Mouse (Mus musculus) layer of hippocampus, postnatal 25 days (tissue): ENCODE measurements around the gene Slc16a9. TPM values are rescaled to one million over a fixed set of nuclear protein-coding genes. Genes with fewer than 3 reads are reported as not detected.
A peak's percentile ranks its signal among the peaks of the same experiment; 100 is the strongest.

Experiments used
- DNase-seq, 2 experiments: peaks; one replicate each; pipeline ENCODE4 v3.0.0; 2022; ENCODE audit warnings: mixed read lengths in 2 of 2, low spot score in 1 of 2; ENCODE audit errors: extremely low spot score in 1 of 2
- total RNA-seq, 2 experiments: library from RNA; stranded (reverse); gene quantifications; 2 replicates each; pipeline ENCODE4 v1.2.3; 2021

Gene Slc16a9
- total RNA-seq, 2 experiments from 2014 or later: 2.2 to 2.8 TPM

DNA sequence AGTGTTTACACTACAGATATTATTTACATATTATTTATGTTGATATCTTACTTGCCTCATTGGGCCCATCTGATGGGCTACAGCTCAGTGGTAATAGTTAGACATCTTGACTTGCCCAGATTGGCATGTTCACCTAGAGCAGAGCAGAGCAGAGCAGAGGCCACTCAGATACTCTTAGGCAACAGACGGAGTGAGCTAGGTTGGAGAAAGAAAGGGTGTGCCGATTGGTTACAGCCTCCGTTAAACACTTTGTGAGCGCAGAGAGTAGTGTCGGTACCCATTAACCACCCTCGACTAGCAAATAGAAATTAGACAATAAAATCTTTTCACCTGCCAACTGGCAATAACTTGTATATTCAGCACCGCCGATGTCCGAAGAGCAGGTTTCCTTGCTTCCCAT is 1.2 kb downstream of the Slc16a9 start:
- no peak for DNase-seq

DNA sequence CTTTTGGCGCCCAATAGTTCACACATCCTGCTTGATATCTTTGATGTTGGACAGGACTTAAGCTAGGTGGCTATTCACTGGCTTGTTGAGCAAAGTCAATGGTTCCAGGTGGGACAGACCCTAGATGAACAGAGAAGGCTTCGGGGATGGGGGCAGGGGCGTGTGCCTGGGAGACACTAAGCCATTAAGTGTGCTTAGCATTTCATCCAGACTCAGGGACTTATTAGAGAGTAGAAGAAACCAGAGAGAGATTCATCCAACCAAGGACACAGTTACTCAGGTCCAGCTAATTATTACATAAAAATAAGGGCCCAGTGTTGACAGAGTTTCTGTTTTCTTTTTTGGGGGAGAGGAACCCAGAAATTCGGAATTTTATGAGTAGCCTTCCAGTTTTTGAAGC is 5.5 kb downstream of the Slc16a9 start:
- no peak for DNase-seq

DNA sequence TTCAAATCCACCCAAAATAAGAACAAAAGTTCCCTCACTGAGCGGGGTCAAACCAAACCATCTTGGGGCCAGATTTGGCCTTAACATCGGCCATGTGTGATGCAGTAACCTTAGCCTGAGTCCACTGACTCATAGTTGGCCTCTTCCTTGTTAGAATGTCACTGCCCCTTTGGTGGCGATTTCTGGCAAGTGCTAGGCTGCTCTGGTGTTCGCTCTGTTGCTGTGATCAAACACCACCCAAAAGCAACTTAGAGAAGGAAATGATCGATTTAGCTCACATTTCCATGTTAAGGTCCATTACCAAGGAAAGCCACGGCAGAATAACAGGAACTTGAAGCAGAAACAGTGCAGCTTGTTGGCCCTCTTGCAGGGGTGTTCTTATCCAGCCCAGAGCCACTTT is 5.9 kb downstream of the Slc16a9 start:
- DNase-seq: no peak

DNA sequence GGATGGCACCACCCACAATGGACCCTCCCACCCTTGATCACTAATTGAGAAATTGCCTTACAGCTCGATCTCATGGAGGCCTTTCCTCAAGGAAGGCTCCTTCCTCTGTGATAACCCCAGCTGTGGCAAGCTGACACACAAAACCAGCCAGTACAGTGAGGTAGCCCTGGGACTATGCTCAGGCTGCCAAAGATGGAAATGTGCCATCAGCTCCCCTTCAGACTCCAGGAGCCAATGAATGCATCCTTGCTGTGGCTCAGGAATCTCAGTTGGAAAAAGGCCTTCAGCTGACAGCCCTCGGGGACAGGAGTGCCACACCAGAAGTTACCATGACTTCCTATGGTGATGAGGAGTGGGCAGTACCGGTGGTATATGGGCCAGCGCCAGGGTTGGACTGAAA is 9.8 kb downstream of the Slc16a9 start:
- no peak for DNase-seq

DNA sequence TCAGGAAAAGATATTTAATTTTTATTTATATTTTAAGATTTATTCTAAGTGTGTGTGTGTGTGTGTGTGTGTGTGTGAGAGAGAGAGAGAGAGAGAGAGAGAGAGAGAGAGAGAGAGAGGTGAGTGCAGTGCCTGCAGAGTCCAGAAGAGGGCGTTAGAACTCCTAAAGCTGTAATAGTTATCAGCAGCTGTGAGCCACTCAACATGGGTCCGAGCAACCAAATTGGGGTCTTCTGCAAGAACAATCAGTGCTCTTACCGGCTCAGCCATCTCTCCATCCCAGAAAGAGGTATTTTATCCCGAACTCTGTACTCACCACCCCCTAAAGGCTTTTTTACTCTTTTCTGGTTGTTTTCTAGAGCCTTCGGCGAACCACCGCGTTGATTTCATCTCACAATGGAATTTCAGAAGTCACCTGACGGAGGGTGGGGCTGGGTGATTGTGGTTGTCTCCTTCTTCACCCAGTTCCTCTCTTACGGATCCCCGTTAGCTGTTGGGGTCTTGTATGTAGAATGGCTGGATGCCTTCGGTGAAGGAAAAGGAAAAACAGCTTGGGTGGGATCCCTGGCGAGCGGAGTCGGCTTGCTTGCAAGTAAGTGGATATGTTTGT is 10.8 kb downstream of the Slc16a9 start:
- DNase-seq: no peak

DNA sequence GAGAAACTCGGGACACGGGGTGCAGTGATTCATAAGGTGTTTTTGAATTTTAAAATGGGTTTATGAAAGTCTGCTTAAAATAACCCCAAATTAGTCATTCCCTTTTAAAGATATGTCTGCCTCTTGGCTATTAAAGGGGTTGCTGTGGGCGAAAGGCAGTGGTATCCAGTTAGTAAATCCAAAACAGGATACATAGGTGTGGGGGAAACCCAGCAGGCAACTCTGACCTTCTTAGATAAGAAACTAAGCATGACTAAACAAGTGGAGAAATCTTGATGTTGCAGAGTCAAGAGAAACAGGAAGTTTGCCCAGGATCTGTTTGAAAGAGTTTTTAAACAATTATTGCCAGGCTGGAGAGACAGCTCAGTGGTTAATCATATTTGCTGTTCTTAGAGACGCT is 12.1 kb downstream of the Slc16a9 start:
- DNase-seq: no peak

DNA sequence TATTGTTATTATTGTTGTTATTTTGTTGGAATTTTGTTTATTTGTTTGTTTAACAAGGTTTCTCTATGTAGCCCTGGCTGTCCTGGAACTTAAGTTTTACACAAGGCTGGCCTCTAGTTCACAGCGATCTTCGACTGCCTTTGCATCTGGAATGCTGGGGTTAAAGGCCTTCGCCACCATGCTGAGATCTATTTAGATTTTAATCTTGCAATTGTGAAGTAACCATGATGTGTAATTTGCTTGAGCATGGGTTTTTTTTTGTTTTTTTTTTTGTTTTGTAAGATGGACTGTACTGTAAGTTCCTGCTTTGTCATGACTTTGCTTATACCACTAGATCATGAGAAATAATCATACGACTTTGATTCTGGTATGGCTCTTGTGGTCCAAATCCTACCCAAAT is 16.0 kb downstream of the Slc16a9 start:
- DNase-seq: no peak

DNA sequence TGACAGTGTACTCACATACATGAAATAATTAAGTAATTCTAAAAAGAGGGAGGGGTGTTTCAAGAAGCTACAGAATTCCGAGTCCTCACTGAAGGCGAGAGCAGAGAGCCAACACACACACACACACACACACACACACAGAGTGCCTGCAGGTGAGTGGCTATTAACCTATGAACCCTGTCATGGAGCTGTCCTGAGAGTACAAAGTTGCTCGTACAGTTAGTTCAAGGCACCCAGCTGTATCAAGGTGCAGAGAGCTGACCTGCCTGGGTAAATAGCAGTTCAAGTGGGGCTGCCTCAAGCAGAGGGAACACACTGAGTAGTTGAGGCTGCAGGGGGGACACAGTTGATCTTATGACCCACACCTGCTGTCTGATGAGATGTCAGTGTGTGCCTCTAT is 17.2 kb downstream of the Slc16a9 start:
- DNase-seq: no peak

DNA sequence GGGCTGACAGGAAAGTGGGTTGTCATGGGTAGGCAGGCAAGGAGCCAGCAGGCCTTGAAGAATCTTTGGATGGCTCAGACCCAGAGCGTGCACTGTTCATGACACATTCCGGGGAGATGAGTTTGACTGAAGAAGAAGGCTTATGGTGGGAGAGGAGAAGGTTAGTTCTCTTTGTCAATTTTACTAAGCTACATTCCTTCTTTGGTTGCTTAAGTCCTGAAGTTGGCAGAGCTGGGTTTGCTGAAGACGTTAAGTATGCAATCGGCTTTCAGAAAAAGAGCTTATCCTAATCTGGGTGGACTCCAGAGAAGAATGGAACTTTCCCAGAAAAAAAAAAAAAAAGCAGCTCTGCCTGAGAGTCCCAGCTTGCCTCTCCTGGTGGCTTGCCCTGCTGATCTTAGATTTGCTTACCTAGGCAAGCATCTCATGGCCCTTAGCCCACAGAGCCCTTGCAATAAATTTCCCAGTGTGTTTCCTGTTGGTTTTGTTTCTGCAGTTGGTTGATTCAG is 18.8 kb downstream of the Slc16a9 start:
- DNase-seq: no peak

DNA sequence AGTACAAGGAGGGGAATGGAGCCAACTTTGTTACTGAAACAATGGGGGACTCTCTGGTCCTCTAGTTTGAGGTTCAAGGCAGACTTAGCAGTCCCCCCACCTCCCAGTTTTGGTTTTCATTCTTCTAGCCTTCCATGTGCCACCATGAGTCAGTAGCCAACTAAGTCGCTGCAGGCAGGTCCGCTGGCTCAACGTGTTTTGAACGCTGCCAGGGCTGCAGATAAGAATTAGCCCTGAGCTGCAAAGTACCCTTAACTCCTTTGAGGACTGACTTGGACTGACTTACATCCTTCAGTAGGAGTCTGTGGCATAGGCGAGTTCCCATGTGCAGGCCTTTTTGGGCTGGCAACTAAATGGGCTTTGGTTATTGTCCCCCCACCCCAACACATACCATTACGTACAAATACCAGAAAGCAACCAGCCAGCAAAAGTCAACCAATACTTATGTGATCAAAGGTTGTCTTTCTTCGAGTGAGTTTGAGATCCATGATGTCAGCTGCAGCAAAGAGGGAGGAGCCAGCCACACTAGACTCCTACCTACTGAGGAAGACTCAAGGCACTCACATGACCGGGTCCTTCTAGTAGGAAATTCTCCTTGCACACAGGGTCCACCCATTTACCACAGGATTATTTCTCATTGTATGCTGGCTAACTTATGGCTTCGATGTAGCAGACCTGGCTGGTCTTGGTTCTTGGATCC is 19.6 kb downstream of the Slc16a9 start:
- no peak for DNase-seq

DNA sequence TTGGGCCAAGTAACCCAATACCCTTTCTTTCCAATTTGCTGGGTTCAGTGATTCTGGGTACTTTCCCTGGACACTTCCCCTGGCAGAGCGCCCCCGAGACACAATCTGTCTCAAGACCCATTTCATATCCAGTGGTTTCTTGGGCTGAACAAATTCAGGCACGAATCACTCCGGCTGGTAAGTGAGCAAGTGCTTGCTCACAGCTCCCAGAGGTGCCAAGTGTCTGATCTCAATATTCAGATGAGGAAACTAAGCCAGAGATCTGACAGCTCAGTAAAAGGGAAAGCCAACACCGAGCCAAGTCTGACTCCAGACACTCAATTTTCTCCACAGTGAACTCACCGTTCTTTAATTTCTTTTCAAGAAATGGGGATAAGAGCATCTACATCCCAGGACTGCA is 21.6 kb downstream of the Slc16a9 start:
- DNase-seq: no peak

DNA sequence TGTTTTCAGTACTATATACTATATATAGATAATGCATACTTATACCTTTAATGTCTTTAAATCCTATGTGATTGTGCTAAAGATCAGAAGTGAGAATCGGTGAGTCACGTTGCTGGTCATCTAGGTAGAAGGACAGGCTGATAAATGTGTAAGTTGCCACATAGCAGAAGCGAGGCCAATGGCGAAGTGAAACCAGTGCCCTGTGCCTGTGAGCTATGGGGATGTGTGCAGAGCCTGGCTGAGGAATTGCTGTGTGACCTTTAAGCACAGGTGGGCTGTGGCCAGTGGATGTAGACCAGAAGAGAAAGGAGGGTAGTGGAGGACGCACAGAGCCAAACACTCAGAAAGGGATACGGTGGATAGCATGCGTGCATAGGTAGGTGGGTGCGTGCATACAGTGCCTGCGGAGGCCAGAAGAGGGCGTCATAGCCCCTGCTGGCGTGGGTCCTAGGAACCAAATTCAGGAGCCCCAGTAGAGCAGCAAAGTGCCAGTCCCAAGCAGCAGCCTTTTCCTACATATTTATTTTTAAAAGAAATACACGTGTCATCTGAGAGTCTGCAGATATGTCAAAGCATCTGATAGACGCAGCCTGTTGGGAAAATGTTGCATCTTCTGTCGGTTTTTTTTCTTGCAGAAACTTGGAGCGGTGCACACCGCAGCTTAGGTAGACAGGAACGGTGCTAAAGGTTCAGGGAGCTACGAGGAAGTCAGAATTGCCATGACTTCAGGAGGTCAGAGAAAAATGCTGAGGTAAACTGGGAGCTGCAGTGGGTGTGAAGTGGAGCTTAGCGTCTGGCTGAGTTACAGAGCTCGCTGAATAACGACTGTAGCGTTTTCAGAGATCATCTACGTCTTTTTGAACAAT is 23.9 kb downstream of the Slc16a9 start:
- no peak for DNase-seq

DNA sequence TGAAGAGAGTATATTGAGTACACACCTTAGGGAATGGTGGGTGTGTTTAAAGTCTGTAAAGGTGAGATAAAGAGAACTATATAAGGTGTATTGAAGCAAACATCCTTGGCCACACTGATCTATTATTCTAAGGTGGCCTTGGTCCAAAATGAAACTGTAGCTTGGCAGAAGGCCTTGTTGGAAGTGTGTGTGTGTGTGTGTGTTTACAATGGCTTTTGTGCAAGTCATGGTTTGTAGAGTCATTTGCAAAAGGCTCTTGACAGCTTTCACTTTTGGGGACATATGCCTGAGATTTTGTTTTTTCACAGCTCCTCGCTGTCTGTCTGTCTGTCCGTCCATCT is 24.5 kb downstream of the Slc16a9 start:
- DNase-seq: no peak

DNA sequence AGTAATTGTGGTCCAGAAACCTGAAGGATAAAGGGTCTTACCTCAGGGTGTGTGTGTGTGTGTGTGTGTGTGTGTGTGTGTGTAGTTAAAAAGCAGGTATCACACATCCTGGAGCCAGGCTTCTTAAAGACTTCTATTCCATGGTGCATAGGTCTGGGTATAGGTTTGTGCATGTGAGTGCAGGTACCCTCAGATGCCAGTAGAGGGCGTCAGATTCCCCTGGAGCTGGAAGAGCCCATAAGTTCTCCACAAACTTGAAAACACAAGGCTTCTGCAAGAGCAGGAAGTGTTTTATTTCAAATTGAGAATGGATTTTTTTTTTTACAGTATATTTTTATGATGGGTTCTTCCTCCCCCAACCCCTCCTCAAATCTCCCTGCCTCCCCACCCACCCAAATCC is 31.8 kb downstream of the Slc16a9 start:
- DNase-seq: no peak

DNA sequence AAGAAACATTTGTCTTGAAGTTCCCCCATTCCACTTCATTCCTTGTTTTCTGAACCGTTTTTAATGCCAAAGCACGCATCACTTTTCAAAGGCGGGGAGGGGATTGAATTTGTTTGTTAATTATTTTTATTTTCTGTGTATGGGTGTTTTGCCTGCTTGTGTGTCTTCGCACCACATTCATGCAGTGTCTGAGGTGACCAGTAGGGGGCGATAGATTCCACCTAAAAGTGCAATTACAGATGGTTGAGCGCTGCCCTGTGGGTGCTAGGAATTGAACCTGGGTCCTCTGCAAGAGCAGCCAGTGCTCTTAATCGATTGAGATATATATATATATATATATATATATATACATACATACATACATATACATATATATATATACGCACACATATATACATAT is 34.4 kb downstream of the Slc16a9 start:
- no peak for DNase-seq

DNA sequence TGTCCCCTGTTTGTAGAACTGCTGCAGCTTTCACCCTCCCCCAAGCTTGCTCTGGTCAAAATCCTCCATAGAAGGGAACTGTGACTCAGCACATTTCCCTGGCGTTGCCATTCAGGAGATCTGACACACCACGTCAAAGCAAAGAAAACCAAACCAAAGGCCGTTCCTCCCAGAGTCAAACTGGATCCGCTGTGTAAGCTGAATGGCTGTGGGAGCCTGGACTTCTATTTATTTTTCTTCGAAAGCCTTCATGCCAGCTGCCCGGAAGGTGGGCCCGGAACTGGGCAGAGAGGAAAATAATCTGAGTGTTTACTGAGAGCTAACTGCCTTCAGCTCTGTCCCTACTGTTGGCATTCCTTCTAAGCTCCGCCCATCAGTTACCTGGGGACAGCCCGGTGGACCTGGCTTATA is 42.9 kb downstream of the Slc16a9 start:
- no peak for DNase-seq

DNA sequence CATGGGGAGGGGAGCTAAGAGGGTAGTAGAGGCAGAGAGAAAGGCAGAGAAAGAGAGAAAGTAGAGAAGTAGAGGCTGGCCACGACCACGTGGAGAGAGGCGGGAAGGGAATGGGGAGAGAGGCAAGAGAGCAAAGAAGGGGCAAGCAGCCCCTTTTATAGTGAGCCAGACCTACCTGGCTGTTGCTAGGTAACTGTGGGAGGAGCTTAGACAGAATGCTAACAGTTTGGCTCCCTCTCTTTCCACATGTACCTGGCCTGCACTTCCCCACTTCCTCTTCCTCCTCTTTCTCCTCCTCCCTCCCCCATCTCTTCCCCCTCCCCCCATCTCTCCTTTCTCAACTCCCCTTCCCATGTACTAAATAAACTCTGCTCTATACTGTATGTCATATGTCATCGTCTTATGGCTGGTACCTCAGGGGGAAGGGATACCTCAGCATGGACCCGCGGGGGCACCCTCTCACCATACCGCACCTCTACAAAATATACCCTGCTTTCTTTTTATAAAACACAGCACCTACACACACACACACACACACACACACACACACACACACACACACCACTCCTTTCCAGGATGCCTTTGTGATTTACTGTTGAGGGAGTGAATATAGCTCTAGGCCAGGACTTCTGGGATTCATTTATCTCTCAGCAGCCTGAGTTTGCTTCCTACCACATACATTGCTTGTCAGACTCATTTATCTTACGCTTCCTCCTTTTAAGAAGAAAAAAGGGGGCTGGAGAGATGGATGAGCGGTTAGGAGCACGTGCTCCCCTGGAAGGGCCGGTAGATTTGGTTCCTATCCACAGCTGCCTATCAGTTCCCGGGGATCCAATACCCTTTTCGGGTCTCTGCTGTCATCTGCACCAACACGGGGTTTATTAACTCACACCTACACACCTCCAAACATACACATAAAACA is 43.8 kb downstream of the Slc16a9 start:
- no peak for DNase-seq

DNA sequence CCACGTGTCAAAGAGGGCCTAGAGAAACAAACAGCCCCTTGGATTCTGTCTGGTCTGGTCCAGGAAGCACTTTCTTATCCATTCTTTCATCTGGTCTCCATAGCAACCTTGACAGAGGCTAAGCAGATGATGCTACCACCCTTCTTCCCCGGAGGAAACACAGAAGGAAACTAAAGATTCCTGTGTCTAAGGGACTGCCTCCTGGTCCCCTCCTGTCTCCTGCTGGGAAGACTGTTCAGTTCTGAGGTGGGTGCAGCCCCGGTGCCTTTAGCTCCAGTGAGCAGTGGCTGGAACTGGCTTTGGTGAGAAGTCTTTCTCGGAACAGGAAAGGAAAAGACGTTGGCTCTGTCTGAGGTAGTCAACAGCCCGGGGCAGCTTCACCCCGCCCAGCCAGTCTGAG is 47.1 kb downstream of the Slc16a9 start:
- DNase-seq: no peak

DNA sequence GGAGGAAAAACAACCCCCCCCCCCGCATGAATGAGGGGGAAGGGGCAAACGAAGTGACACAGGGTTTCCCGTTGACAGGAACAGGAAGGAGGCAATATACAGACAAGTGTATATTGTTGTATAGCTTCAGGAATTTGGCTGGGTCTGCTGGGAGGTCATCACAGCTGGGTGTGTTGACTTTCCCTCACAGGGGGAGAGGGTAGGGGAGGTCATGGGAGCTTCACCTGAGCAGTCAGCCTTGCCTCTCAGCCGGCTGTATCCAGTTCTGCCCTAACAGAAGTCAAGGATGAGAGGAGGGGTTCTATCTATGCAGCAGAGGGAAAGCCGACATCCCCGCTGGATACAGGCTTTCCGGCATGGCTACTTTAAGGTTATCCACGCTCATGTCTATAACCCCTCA is 49.2 kb downstream of the Slc16a9 start:
- DNase-seq: no peak

DNA sequence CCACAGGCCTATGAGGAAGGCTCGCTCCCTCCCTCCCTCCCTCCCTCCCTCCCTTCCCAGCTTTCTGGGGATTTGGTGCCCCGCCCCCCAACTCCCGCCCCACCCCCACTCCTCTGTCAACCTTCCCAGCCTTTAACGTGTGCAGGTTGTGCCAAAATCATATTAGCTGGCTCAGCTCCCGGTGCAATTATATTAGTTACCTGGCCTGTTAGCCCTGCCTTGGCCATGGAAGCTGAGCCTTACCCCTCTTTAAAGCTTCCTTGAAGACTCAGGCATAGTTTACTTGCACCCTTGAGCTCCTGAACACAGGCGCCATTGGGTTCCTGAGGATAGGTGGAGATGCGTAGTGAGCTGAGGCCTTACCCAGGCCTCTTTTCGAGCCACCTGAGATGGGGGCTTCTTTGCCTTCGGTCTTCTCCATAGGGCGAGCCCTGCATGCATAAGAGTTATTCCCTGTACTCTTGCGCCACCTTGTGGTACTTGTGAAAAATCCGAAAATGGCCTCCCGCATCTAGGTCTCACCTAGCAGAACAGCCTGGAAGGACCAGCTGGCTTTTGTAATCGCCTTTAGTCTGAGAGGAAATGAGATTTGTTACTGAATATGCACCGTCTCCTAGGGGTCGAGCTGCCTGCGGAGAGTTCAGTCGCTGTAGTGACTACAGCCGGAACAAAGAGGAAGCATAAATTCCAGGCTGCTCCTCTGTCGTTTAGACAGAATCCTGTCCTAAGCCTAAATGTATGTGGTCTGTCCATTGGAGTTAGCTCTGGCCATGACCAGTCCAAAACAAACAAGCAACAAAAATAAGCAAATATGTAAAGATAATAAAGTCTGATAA is 51.8 kb downstream of the Slc16a9 start:
- DNase-seq: peak; percentile 59 to 62
